Mouse (Mus musculus) lung, adult 2 months (tissue): Measurements from ENCODE around the gene Mapk1ip1.

Experiments
- CTCF ChIP-seq: fragments of 200-500 bp; IDR thresholded peaks from 2 replicates; pipeline ENCODE4 v1.5.1; 2011; ENCODE audit warnings: mild to moderate bottlenecking, low read length, control low read depth; ENCODE audit not compliant: insufficient read depth
- POLR2A ChIP-seq: fragments of 200-500 bp; IDR thresholded peaks from 2 replicates; pipeline ENCODE4 v1.6.1; 2011; ENCODE audit warnings: low read depth, mild to moderate bottlenecking, control low read depth, low read length, borderline replicate concordance; ENCODE audit errors: extremely low read depth

DNA sequence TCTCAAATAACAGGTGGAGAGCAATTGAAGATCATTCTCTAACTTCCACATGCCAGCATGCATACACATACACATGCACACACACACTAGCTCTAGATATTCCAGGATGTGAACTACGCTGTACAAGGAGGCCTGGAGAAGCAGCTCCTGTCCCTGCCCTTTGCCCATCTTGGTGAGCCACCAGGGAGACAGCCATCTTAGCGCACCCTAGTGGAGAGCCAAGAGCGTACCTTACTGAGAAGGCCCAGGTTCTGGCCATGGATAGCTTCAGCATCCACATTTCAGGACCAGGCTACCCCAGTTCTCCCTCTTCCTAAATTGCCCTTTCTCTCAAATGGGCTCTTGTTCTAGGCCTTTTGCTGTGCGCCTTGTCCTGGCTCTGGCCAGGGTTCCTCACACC, 27.8 kb downstream of the Mapk1ip1 start:
- TF ChIP-seq CTCF (peak; percentile 37; the same call in 1 of the 2 replicates), POLR2A (no peak)
